Mouse (Mus musculus): ENCODE measurements around the gene Dcdc2a. TPM values are rescaled to one million over a fixed set of nuclear protein-coding genes. Genes with fewer than 3 reads are reported as not detected.

Dcdc2a gene
- not detected in 2 replicates for total RNA-seq (2014; fragmentation: Nextera tagmentation)
- total RNA-seq (2017) = not detected in 2 replicates

DNA sequence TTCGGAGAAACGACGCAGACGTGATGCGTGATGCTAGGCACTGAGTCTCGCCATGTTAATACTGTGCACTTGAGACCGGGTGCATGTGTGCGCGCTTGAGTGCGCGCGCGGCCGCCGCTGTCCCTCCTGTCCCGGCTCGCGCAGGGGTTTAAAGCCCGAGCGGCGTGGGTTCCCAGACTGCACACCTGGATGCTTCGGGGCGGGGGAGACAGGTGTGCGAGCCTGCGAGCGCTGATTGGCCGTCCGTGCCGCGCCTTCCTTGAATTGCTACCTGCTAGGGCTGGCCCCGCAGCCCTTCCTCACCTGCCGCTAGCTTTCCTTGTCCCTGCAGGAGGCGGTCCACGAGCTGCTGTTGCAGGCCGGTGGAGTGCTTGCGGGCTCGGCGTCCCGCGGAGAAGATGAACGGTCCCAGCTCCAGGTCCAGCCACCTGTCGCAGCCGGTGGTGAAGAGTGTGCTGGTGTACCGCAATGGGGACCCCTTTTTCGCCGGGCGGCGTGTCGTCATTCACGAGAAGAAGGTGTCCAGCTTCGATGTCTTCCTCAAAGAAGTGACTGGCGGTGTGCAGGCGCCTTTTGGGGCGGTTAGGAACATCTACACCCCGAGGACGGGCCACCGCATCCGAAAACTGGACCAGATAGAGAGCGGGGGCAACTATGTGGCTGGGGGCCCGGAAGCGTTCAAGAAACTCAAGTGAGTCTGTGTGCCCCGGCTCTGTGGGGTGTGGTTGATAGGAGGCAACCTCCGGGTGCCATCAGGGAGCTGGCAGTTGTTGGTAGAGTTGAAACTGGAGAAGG lies at the start of gene Dcdc2a:
Gene Dcdc2a, plus strand, starts transcription at position 132 of the 795 bp plus-strand sequence.
- ATAC-seq (replicated peaks; ENCODE audit: low FRiP score, low TSS enrichment, poor library complexity, severe bottlenecking) = 0 out of 2 replicates have a peak, but pooled peaks have one; percentile 7

DNA sequence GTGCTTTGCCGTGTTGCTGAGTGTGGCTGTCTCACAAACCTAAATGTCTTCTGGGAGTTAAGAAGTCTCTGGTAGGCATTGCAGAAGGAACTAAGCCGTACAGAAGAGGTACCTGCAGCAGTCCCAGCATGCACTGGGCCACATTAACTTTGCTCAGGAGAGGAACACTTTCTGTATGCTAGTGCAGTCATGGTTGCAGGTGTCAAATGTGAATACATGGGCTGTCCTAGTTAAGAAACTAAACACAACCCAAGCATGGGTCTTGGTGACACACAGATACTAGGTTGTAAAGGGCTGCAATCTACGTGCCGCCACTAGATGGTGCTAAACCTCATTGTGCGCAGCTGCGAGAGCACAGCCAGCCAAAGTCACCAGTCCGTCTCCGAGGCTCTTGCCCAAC lies 48.7 kb upstream of the Dcdc2a start:
- ATAC-seq (replicated peaks; ENCODE audit: low FRiP score, low TSS enrichment, poor library complexity, severe bottlenecking) = peak; percentile 65

DNA sequence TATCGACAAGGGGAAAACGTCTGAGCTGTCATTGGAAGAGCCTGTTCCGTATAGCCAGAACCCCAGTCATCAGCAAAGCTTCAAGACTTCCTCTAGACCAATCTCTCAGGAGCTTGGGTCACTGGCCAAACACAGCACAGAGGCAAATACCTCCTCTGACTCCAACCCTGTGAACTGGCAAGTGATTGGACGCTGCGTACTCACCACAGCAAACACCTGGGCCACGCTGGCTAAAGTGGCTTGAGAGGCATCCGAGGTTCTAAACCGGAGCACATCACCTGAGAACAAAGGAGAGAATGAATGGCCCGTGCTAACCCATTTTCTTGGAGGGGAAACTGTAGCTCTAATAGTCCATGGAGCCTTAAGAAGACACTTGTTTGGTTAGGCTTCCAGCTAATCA lies 37.5 kb upstream of the Dcdc2a start:
- ATAC-seq (replicated peaks; ENCODE audit: low FRiP score, low TSS enrichment, poor library complexity, severe bottlenecking) = no peak

DNA sequence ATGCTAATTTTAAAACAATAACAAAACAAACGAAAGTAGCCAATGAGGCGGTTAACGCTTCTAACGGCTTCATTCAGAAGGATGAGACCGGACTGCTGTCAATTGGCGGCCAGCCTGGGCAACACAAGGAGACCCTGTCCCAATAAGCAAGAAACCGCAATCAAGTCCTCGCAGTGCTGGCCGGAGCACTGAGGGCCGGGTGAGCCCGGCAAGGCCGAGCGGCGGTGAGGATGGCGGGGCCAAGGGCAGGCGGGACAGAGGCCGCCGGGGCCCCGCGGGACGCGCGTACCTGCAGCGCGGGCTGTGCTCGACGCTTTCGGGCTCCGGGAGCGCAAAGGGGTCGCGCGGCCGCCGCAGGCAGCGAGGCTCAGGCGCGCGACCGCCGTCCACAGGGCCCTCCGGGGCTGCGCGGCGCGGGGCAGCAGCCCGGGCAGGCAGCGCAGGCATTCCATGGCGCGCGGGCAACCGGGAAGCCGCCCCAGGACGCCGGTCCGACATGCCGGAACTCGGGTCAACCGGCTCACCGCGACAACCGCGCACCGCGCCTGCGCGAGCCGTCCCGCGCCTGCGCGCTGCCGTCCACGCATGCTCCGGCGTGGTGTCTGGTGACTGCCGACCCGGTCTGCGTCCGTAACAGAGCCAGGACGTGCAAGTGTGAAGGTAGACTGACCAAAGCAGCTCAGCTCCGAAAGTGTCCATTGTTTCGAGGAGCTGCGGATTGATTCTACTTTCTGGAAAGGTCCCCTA lies 35.8 kb upstream of the Dcdc2a start, which contains the start of gene Mrs2:
Gene Mrs2, minus strand, starts transcription at position 587 of the 747 bp plus-strand sequence.
- peak; percentile 66 for ATAC-seq (replicated peaks; ENCODE audit: low FRiP score, low TSS enrichment, poor library complexity, severe bottlenecking)

DNA sequence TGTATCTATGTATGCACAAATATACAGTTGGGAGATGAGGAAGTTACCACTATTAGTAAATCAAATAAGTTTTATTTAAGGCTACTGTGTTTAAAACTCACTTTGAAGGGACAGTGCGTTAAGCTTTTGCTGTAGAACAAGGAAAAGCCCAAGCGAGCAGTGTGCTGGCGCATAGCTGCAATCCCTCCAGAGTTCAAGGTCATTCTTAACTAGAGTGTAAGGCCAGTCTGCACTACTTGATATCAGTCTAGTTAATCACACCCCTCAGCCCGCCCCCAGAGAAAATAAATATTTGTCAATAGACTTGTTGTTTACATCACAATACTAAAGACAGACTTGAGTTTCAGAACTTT lies 35.3 kb upstream of the Dcdc2a start:
- peak; percentile 39 for ATAC-seq (replicated peaks; ENCODE audit: low FRiP score, low TSS enrichment, poor library complexity, severe bottlenecking)

DNA sequence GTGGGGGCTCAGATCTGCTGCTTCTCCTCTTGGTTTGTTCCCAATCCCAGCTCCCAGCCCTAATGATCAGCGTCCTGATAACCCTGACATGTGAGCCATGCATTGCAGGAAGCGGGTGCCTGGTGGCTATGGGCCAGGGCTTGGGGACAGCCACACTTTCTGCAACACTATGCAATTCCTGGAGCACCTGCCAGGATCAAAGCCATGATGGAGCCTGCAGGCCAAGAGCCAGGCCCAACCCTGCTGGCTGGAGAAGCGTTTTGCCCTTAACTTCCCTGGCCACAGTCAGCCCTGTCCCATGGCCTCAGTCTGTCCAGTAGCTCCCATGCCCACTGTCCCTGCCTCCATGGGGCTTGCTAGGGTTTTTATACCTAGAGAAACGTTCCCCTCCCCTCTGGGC lies 33.4 kb upstream of the Dcdc2a start:
- no peak for ATAC-seq (replicated peaks; ENCODE audit: low FRiP score, low TSS enrichment, poor library complexity, severe bottlenecking)

DNA sequence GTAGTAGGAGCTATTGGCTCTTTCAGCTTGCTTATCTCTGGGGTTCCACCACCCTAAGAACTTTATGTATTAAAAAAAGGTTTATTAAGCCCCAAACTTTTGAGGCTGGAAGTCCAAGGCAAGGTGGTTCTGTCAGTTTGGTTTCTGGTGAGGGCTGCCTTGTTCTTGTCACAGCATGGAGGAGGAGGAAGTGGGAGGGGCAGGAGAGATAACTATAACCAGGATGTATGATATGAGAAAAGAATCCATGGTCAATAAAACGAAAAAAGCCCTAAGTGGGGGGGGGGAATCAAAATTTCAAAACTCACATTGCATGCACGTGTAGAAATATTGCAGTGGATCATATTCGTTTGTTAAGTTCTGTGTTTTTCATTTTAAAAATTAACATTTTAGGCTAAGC lies 32.7 kb upstream of the Dcdc2a start:
- ATAC-seq (replicated peaks; ENCODE audit: low FRiP score, low TSS enrichment, poor library complexity, severe bottlenecking) = no peak

DNA sequence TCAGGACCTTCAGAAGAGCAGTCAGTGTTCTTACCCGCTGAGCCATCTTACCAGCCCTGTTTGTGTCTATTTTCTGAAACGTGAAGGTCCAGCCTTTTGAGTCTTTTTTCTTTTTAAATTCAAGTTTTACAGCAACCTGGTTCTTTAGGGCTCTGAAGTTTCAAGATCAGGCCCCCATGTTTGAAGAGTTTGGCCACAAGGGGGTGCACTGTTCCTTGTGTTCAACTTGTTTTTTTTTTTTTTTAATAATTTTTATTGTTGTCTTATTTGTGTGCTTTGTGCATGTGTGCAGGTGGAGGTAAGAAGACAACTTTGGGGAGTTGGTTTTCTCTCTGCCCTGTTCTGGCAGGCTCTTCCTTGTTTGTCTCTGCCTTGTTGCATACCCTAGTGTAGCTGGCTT lies 31.1 kb upstream of the Dcdc2a start:
- ATAC-seq (replicated peaks; ENCODE audit: low FRiP score, low TSS enrichment, poor library complexity, severe bottlenecking) = no peak

DNA sequence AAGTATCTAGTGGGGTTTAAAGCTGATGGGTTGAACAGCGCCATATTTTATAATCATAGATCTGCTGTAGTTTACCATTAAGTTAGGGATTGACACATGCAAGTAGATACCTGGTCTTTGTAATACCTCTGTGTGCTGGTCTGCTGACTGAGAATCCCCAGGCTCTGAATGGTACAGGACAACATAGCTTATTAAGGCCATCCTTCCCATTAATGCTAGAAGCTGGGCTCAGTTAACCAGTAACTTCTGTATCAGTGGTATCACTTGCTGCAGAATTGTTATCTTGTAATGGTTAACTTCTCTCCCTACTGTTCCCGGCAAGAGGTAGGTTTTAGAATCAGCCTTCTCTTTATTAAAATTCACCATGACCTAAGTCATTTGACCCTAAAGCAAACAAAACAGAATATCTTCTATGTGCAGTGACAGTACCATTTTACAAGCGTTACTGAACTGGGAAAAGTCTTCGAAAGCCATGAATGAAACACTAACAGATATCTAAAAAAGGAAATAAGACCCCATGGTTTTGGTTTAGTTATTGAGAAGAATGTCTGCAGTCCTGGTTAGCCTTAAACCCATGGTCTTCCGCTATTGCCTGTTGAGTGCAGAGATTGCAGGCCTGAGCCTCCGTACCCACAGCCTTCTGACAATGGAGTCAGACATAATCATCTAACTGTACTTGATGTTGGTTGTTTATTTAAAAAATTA lies 29.2 kb upstream of the Dcdc2a start:
- no peak for ATAC-seq (replicated peaks; ENCODE audit: low FRiP score, low TSS enrichment, poor library complexity, severe bottlenecking)

DNA sequence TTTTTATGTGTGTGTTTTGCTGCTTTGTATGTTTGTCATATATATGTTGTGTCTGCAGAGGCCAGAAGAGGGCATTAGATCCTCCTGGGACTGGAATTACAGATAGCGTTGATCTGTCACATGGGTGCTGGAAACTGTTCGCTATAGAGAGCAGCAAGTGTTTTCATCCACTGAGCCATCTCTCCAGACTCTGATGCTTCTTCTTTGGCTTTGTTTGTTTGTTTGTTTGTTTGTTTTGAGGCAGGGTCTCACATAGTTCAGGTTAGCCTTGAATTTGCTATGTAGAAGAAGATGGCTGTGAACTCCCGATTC lies 28.7 kb upstream of the Dcdc2a start:
- no peak for ATAC-seq (replicated peaks; ENCODE audit: low FRiP score, low TSS enrichment, poor library complexity, severe bottlenecking)

DNA sequence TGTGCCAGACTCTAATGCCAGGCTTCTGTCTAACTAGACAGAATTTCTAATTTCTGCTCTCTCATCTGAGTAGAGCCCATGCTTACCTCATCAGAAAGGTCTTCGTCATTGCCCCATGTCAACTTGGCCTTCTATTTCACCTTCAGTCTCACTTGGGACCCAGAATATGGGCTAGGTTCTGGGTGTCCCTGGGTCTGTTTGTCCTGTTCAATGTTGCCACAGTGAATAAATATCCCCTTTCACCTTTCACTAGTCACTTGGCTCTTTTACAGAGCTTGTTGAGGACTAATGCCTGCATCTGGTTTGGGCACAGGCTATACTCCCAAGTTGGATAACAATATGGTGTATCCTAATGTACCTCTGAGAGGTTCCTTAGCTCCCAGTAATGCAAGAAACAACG lies 16.3 kb upstream of the Dcdc2a start:
- ATAC-seq (replicated peaks; ENCODE audit: low FRiP score, low TSS enrichment, poor library complexity, severe bottlenecking) = no peak

DNA sequence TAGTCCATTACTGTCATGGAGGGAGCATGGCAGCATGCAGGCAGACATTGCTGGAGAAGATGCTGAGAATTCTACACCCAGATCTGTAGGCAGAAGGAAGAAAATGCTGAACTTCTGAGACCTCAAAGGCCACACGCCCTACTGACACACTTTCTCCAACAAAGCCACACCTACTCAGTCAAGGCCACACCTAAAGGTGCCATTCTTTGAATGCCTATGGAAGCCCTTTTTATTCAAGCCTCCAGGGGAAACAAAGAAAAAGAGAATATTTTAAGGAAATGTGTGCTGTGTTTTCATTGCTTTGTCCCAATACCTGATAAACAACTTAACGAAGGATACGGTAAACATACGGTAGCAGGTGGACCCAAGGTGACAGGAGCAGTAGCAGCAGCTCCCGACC lies 3.1 kb upstream of the Dcdc2a start:
- no peak for ATAC-seq (replicated peaks; ENCODE audit: low FRiP score, low TSS enrichment, poor library complexity, severe bottlenecking)

DNA sequence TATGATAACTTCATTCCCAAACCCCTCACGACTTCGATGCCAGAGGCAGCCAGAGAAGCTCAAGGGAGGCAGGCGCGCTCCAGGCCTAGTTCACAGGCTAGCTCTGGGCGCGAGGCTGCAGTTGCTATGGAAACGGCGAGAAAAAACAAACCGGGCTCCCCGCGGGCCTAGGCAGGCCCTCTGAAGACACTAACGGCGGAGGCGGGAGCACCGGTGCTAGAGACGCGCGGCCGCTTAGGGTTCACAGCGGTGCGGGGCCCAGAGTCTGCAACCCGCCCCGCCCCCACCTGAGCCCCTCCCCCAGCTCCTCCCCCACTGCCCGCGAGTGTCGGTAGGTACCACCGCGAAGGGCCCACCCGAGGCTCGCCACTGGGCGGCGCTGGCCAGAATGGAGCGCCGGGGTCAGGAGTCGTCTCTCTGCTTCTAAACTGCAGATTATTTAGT lies 671 bp upstream of the Dcdc2a start:
- ATAC-seq (replicated peaks; ENCODE audit: low FRiP score, low TSS enrichment, poor library complexity, severe bottlenecking) = peak; percentile 44

DNA sequence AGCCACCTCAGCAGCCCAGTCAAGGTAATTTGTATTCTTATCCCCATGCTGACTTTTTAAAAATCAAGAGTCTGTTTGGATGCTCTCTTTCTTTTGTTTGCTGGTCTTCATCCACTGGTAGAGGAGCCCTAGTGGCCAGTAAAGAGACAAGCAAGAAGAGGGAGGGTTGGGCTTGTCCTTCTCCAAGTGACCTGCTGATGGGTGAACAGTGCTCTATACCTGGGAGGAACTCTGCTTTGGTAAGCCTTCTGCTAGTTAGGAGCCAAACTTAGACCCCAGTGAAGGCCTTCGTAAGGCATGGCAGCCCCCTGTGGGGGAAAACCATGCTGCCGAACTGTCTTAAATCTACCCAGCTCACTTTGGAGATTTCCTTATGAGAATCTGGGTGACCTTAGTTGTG lies 10.9 kb downstream of the Dcdc2a start:
- ATAC-seq (replicated peaks; ENCODE audit: low FRiP score, low TSS enrichment, poor library complexity, severe bottlenecking) = no peak

DNA sequence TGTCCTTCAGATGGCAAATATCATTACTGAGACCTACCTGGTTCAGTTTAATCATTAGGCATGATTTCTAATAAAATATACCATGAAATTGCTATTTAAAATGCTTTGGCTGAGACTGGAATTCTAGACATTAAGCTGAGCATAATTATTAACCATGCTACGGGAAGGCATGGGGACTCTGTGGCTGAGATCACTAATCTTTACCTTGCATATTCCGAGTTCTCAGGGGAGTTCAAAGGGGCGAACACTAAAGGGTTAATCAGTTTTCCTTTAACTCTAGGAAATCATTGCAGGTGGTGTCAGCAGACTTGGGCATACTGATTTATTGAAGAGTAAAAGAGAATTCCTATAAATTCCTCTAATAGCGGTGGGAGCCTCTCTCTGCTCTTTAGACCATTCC lies 11.4 kb downstream of the Dcdc2a start:
- no peak for ATAC-seq (replicated peaks; ENCODE audit: low FRiP score, low TSS enrichment, poor library complexity, severe bottlenecking)

DNA sequence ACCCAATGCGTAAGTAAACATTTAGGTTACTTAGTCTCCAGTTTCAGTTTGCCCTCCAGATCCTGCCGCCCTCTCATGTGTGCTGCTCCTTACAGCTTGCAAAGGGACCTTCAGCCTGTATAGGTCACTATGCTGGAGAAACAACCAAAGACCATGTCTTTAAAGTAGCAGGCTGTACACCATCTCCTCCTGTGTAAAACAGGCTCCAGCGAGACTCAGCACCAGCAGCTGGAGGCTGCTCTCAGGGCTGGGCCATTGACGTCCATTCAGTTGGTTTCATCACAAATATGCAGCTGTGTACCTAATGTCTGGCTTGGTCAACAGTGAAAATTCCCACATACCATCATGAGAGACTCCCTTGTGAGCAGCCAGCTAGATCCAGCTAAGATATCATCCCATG lies 14.0 kb downstream of the Dcdc2a start:
- ATAC-seq (replicated peaks; ENCODE audit: low FRiP score, low TSS enrichment, poor library complexity, severe bottlenecking) = no peak

DNA sequence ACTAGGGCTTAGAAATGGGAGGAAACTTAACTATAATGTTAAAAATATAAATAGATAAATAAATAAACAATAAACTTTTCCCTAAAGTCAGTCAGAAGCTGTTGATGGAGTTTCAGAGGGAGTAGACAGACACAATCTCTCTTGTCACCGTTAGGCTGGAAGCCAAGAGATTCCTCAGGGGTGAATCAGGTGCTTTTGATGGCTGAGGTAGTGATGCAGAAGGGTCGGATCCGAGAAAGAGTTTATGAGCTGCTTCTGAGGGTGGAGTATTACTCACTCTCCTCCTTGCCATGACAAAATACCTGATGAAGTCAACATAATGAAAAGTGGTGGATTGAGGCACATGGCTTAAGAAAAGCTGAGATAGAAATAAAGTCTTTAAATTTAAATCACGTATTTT lies 15.0 kb downstream of the Dcdc2a start:
- no peak for ATAC-seq (replicated peaks; ENCODE audit: low FRiP score, low TSS enrichment, poor library complexity, severe bottlenecking)

DNA sequence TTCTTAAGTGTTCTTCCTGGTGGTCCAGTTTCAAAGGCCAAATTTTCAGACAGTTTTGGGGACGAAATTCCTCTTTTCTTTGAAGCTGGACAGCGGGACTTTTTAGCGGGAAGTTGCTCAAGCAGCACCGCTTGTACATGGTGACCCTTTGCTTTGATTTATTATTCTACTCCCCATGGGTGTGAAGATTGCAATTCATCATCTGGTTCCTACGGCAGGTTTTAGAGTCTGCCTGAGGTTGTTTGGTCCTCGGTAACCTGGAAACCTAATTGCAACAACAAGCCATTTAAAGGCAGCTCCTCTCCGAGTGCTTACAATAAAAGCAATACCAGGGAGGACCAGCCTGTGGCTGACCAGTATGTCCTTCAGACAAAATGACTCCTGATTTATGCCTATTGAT lies 21.5 kb downstream of the Dcdc2a start:
- no peak for ATAC-seq (replicated peaks; ENCODE audit: low FRiP score, low TSS enrichment, poor library complexity, severe bottlenecking)

DNA sequence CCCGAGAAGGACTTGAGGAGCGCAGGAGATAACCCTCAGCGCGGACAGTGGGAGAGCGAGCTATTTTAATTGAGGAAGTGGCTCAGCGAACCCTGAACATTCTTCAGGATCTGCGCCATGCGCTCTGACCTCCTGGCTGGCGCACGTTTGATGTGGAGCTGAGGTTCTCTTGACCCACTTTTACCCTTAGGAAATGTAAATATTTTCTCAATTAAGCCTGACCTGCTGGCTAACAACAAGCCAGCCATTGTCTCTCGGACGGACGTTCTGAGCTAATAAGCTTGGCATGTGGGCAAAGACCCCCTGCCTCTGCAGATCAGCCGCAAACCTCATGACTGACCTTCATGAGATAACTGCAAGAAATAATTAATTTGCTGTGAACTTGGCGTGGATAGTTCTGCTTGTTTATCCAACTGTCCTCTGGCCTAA lies 27.4 kb downstream of the Dcdc2a start:
- no peak for ATAC-seq (replicated peaks; ENCODE audit: low FRiP score, low TSS enrichment, poor library complexity, severe bottlenecking)

DNA sequence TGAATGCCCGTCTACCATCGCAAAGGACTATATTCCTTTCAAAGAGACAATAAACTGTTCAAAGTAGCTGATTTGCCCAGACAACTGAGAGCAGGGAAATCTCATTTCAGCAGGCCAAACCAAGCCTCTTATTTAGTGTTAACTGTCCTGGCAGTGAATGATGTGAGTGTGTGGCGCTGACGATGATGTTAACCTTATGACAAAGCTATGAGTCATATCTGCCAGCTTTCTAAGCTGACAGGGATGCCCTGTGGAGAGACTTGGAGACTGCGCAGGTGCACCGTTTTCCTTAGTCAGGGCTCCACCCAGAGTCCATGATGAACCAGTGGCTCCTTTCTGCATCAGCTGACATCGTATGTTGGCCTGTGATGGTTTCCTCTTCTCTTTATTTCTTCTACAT lies 29.3 kb downstream of the Dcdc2a start:
- no peak for ATAC-seq (replicated peaks; ENCODE audit: low FRiP score, low TSS enrichment, poor library complexity, severe bottlenecking)
